Mouse (Mus musculus): ENCODE results near the gene Eml2.
A peak's percentile ranks its signal among the peaks of the same experiment; 100 is the strongest.

Gene Eml2

GRCm38 (mm10) chr7:19229404-19229803 is 53.2 kb downstream of the Eml2 start:
- DNase-seq (ENCODE audit: low read depth, low spot score): no peak

- no peak for DNase-seq (ENCODE audit: low read depth, low spot score)
Observed at GRCm38 (mm10) chr7:19230041-19230580, 53.9 kb downstream of the Eml2 start.

GRCm38 (mm10) chr7:19230899-19231298 is 54.7 kb downstream of the Eml2 start:
- DNase-seq (ENCODE audit: low read depth, low spot score): no peak

GRCm38 (mm10) chr7:19231849-19232248 is 55.6 kb downstream of the Eml2 start:
- no peak for DNase-seq (ENCODE audit: low read depth, low spot score)

GRCm38 (mm10) chr7:19234652-19235051 is 58.4 kb downstream of the Eml2 start:
- no peak for DNase-seq (ENCODE audit: low read depth, low spot score)

- DNase-seq (ENCODE audit: low read depth, low spot score): no peak
Observed at GRCm38 (mm10) chr7:19235092-19235671, 59.0 kb downstream of the Eml2 start.

GRCm38 (mm10) chr7:19236411-19236810 is 60.2 kb downstream of the Eml2 start:
- no peak for DNase-seq (ENCODE audit: low read depth, low spot score)

GRCm38 (mm10) chr7:19238344-19238743 is 62.1 kb downstream of the Eml2 start:
- DNase-seq (ENCODE audit: low read depth, low spot score): no peak

GRCm38 (mm10) chr7:19239423-19239822 is 63.2 kb downstream of the Eml2 start:
- peak; percentile 61 for DNase-seq (ENCODE audit: low read depth, low spot score)

- DNase-seq (ENCODE audit: low read depth, low spot score): no peak
Observed at GRCm38 (mm10) chr7:19239986-19240385, 63.8 kb downstream of the Eml2 start.

GRCm38 (mm10) chr7:19240905-19241463 is 64.8 kb downstream of the Eml2 start:
- DNase-seq (ENCODE audit: low read depth, low spot score): no peak

- no peak for DNase-seq (ENCODE audit: low read depth, low spot score)
Observed at GRCm38 (mm10) chr7:19242005-19242404, 65.8 kb downstream of the Eml2 start.

GRCm38 (mm10) chr7:19243858-19244257 is 67.6 kb downstream of the Eml2 start:
- no peak for DNase-seq (ENCODE audit: low read depth, low spot score)

GRCm38 (mm10) chr7:19245083-19245482 is 68.9 kb downstream of the Eml2 start:
- DNase-seq (ENCODE audit: low read depth, low spot score): no peak

GRCm38 (mm10) chr7:19246855-19247254 is 70.6 kb downstream of the Eml2 start:
- no peak for DNase-seq (ENCODE audit: low read depth, low spot score)

- DNase-seq (ENCODE audit: low read depth, low spot score): no peak
Observed at GRCm38 (mm10) chr7:19247511-19247910, 71.3 kb downstream of the Eml2 start.

- DNase-seq (ENCODE audit: low read depth, low spot score): no peak
Observed at GRCm38 (mm10) chr7:19252078-19252477, 75.9 kb downstream of the Eml2 start.

GRCm38 (mm10) chr7:19253437-19253836 is 77.2 kb downstream of the Eml2 start:
- DNase-seq (ENCODE audit: low read depth, low spot score): no peak

- no peak for DNase-seq (ENCODE audit: low read depth, low spot score)
Observed at GRCm38 (mm10) chr7:19255395-19255794, 79.2 kb downstream of the Eml2 start.

Measured in telencephalon, adult 2 months (tissue).